Comparison of ENCODE assay signal across 8 mouse cellular contexts in genomic region chr19:57136228-57136627, GRCm38 (mm10).
DNase-seq lines count a peak whose midpoint lies in the region; ATAC-seq and TF ChIP-seq lines count a peak whose summit lies in the region.

No protein-coding gene starts in this region.

- ATAC-seq in frontal cortex, adult (ENCODE audit: low TSS enrichment) = 0 out of 2 replicates have a peak, but pooled peaks have one; percentile 8

- H3K9ac ChIP-seq in MEL (ENCODE audit: control insufficient read depth, low read depth, low read length, poor library complexity, severe bottlenecking) = no peak overlapping the region

- no peak overlapping the region for H3K27ac ChIP-seq in MEL (ENCODE audit: control insufficient read depth, low read depth, low read length)
- H3K27ac ChIP-seq in small intestine, adult 2 months (ENCODE audit: insufficient read depth, low read depth, low read length) = no peak overlapping the region

- no peaks in the 10 kb centered on the region for H3K9me3 ChIP-seq in MEL (replicated peaks; ENCODE audit: insufficient read depth, low read length)

- H3K36me3 ChIP-seq in C2C12 (ENCODE audit: control insufficient read depth, insufficient read depth) (peaks cover 14% of the 10 kb centered on the region), MEL (ENCODE audit: control insufficient read depth in 1 of 2, insufficient read depth in 2 of 2, low read length in 2 of 2) (no peaks in the 10 kb centered on the region)
- H3K36me3 ChIP-seq in small intestine, adult 2 months (ENCODE audit: control insufficient read depth, insufficient read depth, low read length) = no peaks in the 10 kb centered on the region

- no peaks in the 10 kb centered on the region for H3K27me3 ChIP-seq in C2C12 (ENCODE audit: control insufficient read depth, insufficient read depth, insufficient read length)
- no peaks in the 10 kb centered on the region for H3K27me3 ChIP-seq in MEL (ENCODE audit: control insufficient read depth in 1 of 2, insufficient read depth in 2 of 2, low read length in 2 of 2)
- H3K27me3 ChIP-seq in small intestine, adult 2 months (ENCODE audit: control insufficient read depth, insufficient read depth, low read length) = no peaks in the 10 kb centered on the region

- DNase-seq in MEL (ENCODE audit: low read depth, low spot score) = peak; percentile 72
- peak; percentile 62 for DNase-seq in cerebellum, adult 8-10 months
- peak; percentile 68 for DNase-seq in kidney, adult 9 months
- DNase-seq in lung, postnatal 25 days (ENCODE audit: low spot score) = peak; percentile 86
- DNase-seq in yolk sac, embryonic 10.5 days (ENCODE audit: low spot score) = no peak

- TF ChIP-seq POLR2A in MEL (IDR thresholded peaks at IDR 0.05; ENCODE audit: control insufficient read depth in 1 of 2, insufficient read depth in 1 of 2, low read depth in 1 of 2, low read length in 2 of 2, poor library complexity in 1 of 2) = no peak
- TF ChIP-seq POLR2A in small intestine, adult 2 months (IDR thresholded peaks at IDR 0.05; ENCODE audit: low read depth, low read length) = no peak

- TF ChIP-seq RAD21 in MEL (IDR thresholded peaks at IDR 0.05; ENCODE audit: low read depth, low read length) = peak; percentile 68

- TF ChIP-seq EP300 in MEL (IDR thresholded peaks at IDR 0.05; ENCODE audit: low read depth in 1 of 2, low read length in 2 of 2) = no peak

- no peak overlapping the region for H3ac ChIP-seq in C2C12 (ENCODE audit: control insufficient read depth, insufficient read length, low read depth)

- WGBS in small intestine, adult 2 months = 60% methylated on average over 7 of the region's 7 CpGs

- H3K79me2 ChIP-seq in C2C12 (ENCODE audit: control insufficient read depth, insufficient read depth) = no peaks in the 10 kb centered on the region
- H3K79me2 ChIP-seq in MEL (ENCODE audit: control insufficient read depth, insufficient read depth, low read length, poor library complexity) = no peaks in the 10 kb centered on the region

- no peaks in the 10 kb centered on the region for H3K79me3 ChIP-seq in C2C12 (ENCODE audit: low read depth)

- H3K4me3 ChIP-seq in C2C12 (ENCODE audit: insufficient read depth, poor library complexity, severe bottlenecking) (no peak overlapping the region), MEL (ENCODE audit: control insufficient read depth in 1 of 2, insufficient read depth in 1 of 2, low read depth in 2 of 2, low read length in 2 of 2) (no peak overlapping the region)
- no peak overlapping the region for H3K4me3 ChIP-seq in small intestine, adult 2 months (ENCODE audit: low read depth, low read length)

- TF ChIP-seq CTCF in C2C12 (IDR thresholded peaks at IDR 0.05; ENCODE audit: control insufficient read depth, insufficient read depth, insufficient read length) = peak; percentile 54
- peak; percentile 55 to 70 (median 62) for TF ChIP-seq CTCF in MEL (IDR thresholded peaks at IDR 0.05 in 2 of 3, conservative IDR thresholded peaks at IDR 0.05 in 1 of 3; ENCODE audit: control insufficient read depth in 1 of 3, insufficient read depth in 1 of 3, low read depth in 2 of 3, low read length in 3 of 3, poor library complexity in 1 of 3, severe bottlenecking in 1 of 3)
- TF ChIP-seq CTCF in small intestine, adult 2 months (IDR thresholded peaks at IDR 0.05; ENCODE audit: extremely low read depth, insufficient read length, insufficient replicate concordance, low read depth, low read length) = peak; percentile 60; the same call in 1 of the 2 replicates

- no peaks in the 10 kb centered on the region for H3K4me1 ChIP-seq in MEL (ENCODE audit: control insufficient read depth in 1 of 2, insufficient read depth in 2 of 2, low read length in 2 of 2)
- H3K4me1 ChIP-seq in small intestine, adult 2 months (ENCODE audit: control insufficient read depth, insufficient read depth, insufficient read length, low read length) = peaks cover 13% of the 10 kb centered on the region

TF ChIP-seq in C2C12, 6 proteins besides CTCF, POLR2A, EP300 and RAD21:
- no peak for TF ChIP-seq CEBPB (IDR thresholded peaks at IDR 0.05; ENCODE audit: low read depth)
- no peak for TF ChIP-seq MYOD1 (IDR thresholded peaks at IDR 0.05; ENCODE audit: control insufficient read depth, insufficient read length, low read depth)
- TF ChIP-seq FOSL1 (IDR thresholded peaks at IDR 0.05; ENCODE audit: insufficient read depth, low read length, poor library complexity, severe bottlenecking) = no peak
- TF ChIP-seq MAX (IDR thresholded peaks at IDR 0.05) = no peak
- no peak for TF ChIP-seq USF1 (IDR thresholded peaks at IDR 0.05; ENCODE audit: low read depth)
- TF ChIP-seq MYOG (IDR thresholded peaks at IDR 0.05; ENCODE audit: control insufficient read depth, extremely low read depth, insufficient read length) = no peak

TF ChIP-seq in MEL, 35 proteins besides CTCF, POLR2A, EP300 and RAD21:
- TF ChIP-seq ZKSCAN1 (IDR thresholded peaks at IDR 0.05; ENCODE audit: low read depth, low read length) = no peak
- 0 out of 2 replicates have a peak, but pooled peaks have one; percentile 54 for TF ChIP-seq ZNF384 (IDR thresholded peaks at IDR 0.05; ENCODE audit: low read depth, low read length)
- peak; percentile 34 for TF ChIP-seq ZC3H11A (IDR thresholded peaks at IDR 0.05; ENCODE audit: low read depth, low read length)
- TF ChIP-seq USF2 (IDR thresholded peaks at IDR 0.05; ENCODE audit: borderline replicate concordance in 1 of 2, insufficient read depth in 1 of 2, low read depth in 1 of 2, low read length in 2 of 2) = no peak
- peak; percentile 66 for TF ChIP-seq SMC3 (IDR thresholded peaks at IDR 0.05; ENCODE audit: low read depth, low read length)
- TF ChIP-seq USF1 (IDR thresholded peaks at IDR 0.05; ENCODE audit: low read depth, low read length) = no peak
